Mouse (Mus musculus): ENCODE data around the gene Cdh3. TPM values are rescaled to one million over a fixed set of nuclear protein-coding genes. Genes with fewer than 3 reads are reported as not detected.

The Cdh3 gene
- polyA plus RNA-seq, 1 experiment from 2014 or later = 23.3 TPM

GRCm38 (mm10) chr8:106605657-106606056 lies 95.0 kb downstream of the Cdh3 start:
- DNase-seq (ENCODE audit: low spot score) = no peak
- H3K4me1 ChIP-seq = peaks cover 21% of the 10 kb centered on the region
- H3K27ac ChIP-seq (replicated peaks) = no peak overlapping the region
- no peak overlapping the region for H3K4me3 ChIP-seq
- 69% methylated on average over 7 of the region's 7 CpGs for WGBS
- H3K27me3 ChIP-seq (replicated peaks; ENCODE audit: low read depth, poor library complexity, severe bottlenecking) = peaks cover 71% of the 10 kb centered on the region
- no peaks in the 10 kb centered on the region for H3K36me3 ChIP-seq (replicated peaks)
- no peaks in the 10 kb centered on the region for H3K9me3 ChIP-seq

GRCm38 (mm10) chr8:106606121-106606520 lies 95.4 kb downstream of the Cdh3 start:
- Histone ChIP-seq H3K36me3 (replicated peaks) (no peaks in the 10 kb centered on the region), H3K4me3 (no peak overlapping the region), H3K27ac (replicated peaks) (no peak overlapping the region), H3K9me3 (no peaks in the 10 kb centered on the region), H3K27me3 (replicated peaks; ENCODE audit: low read depth, poor library complexity, severe bottlenecking) (peaks cover 71% of the 10 kb centered on the region), H3K4me1 (peaks cover 21% of the 10 kb centered on the region)
- 51% methylated on average over 4 of the region's 4 CpGs for WGBS
- no peak for DNase-seq (ENCODE audit: low spot score)

DNA sequence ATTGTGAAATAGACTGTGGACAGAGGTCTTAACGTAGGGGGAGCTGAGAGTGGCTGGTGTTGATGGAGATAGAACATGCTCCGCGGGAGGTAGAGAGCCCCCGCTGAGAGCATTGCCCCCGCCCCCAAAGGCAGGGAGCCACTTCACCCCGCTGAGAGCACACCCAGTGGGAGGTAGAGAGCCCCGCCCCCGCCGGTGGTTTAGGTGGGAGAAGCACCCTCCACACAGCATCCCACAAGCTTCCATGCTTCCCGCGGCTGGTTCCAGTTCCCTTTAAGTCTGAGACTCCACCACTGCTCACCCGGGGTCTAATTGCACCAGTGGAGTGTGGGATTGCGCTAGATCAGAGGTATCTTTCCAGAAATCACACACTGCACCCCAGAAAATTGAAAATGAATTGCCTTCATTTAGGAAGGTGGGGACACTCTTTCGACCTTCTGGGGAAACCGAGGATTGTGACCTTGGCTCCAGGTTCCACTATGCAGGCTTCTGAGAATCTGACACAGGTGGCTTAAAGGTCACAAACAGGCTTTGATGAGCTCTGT lies 96.0 kb downstream of the Cdh3 start:
- peaks cover 23% of the 10 kb centered on the region for H3K4me1 ChIP-seq
- DNase-seq (ENCODE audit: low spot score) = no peak
- 33% methylated on average over 15 of the region's 15 CpGs for WGBS
- no peak overlapping the region for H3K27ac ChIP-seq (replicated peaks)
- no peaks in the 10 kb centered on the region for H3K36me3 ChIP-seq (replicated peaks)
- no peak overlapping the region for H3K4me3 ChIP-seq
- H3K27me3 ChIP-seq (replicated peaks; ENCODE audit: low read depth, poor library complexity, severe bottlenecking) = peaks cover 70% of the 10 kb centered on the region
- H3K9me3 ChIP-seq = no peaks in the 10 kb centered on the region

Other genes starting within 250 kb of the Cdh3 start
- 4.0 and 5.0 TPM in 2 replicates for gene Smpd3, start 172.9 kb upstream of the Cdh3 start, polyA plus RNA-seq (2016; fragmentation: Nextera tagmentation; extraction: Ambion mirVana)
- gene Zfp90, start 95.6 kb upstream of the Cdh3 start, polyA plus RNA-seq (2016; fragmentation: Nextera tagmentation; extraction: Ambion mirVana) = 24.5 and 26.4 TPM in 2 replicates
- not detected in 2 replicates for gene 6030452D12Rik, start 10.4 kb upstream of the Cdh3 start, polyA plus RNA-seq (2016; fragmentation: Nextera tagmentation; extraction: Ambion mirVana)
- 6.0 and 8.1 TPM in 2 replicates for gene Gm10073, start 62.6 kb downstream of the Cdh3 start, polyA plus RNA-seq (2016; fragmentation: Nextera tagmentation; extraction: Ambion mirVana)
- gene Cdh1, start 92.5 kb downstream of the Cdh3 start, polyA plus RNA-seq (2016; fragmentation: Nextera tagmentation; extraction: Ambion mirVana) = 22.1 and 24.4 TPM in 2 replicates
- gene Tango6, start 172.2 kb downstream of the Cdh3 start, polyA plus RNA-seq (2016; fragmentation: Nextera tagmentation; extraction: Ambion mirVana) = 16.3 and 16.8 TPM in 2 replicates

Measured in embryonic facial prominence, embryonic 10.5 days (tissue).